Mouse (Mus musculus): ENCODE measurements around the gene Pnpla2. TPM values are rescaled to one million over a fixed set of nuclear protein-coding genes. Genes with fewer than 3 reads are reported as not detected.
A peak's percentile ranks its signal among the peaks of the same experiment; 100 is the strongest.

Pnpla2 gene
- polyA plus RNA-seq, 1 experiment from 2014 or later: 17.6 TPM

- peaks cover 6% of the 10 kb centered on the region; the same call in 1 of the 2 replicates for H3K27me3 ChIP-seq (ENCODE audit: control insufficient read depth, insufficient read depth, low read length)
- WGBS: 96% methylated on average over 1 of the region's 1 CpGs
- H3K36me3 ChIP-seq (ENCODE audit: control insufficient read depth, insufficient read depth, low read length): no peaks in the 10 kb centered on the region
- ATAC-seq (ENCODE audit: insufficient read depth, low FRiP score, low TSS enrichment) (no peak), DNase-seq (ENCODE audit: low spot score) (no peak)
- peaks cover 10% of the 10 kb centered on the region for H3K4me1 ChIP-seq (ENCODE audit: control insufficient read depth, insufficient read depth, low read length)
- H3K9me3 ChIP-seq (ENCODE audit: control insufficient read depth, low read length): no peaks in the 10 kb centered on the region
- no peak overlapping the region for H3K4me2 ChIP-seq (ENCODE audit: low read depth)
- no peak overlapping the region for H3K4me3 ChIP-seq (ENCODE audit: low read depth, low read length)
- H3K27ac ChIP-seq (ENCODE audit: low read depth, low read length): no peak overlapping the region
- H3K9ac ChIP-seq (ENCODE audit: low read length): no peak overlapping the region
Measured at GRCm38 (mm10) chr7:141486239-141486638, 31.2 kb downstream of the Pnpla2 start.

- Histone ChIP-seq H3K9ac (ENCODE audit: low read length) (0 out of 2 replicates have a peak overlapping the region, but pooled peaks have one; percentile 15), H3K9me3 (ENCODE audit: control insufficient read depth, low read length) (no peaks in the 10 kb centered on the region), H3K36me3 (ENCODE audit: control insufficient read depth, insufficient read depth, low read length) (no peaks in the 10 kb centered on the region), H3K27ac (ENCODE audit: low read depth, low read length) (no peak overlapping the region), H3K27me3 (ENCODE audit: control insufficient read depth, insufficient read depth, low read length) (peaks cover 6% of the 10 kb centered on the region; the same call in 1 of the 2 replicates), H3K4me2 (ENCODE audit: low read depth) (no peak overlapping the region), H3K4me3 (ENCODE audit: low read depth, low read length) (no peak overlapping the region), H3K4me1 (ENCODE audit: control insufficient read depth, insufficient read depth, low read length) (peaks cover 3% of the 10 kb centered on the region; the same call in 1 of the 2 replicates)
- WGBS: 72% methylated on average over 7 of the region's 7 CpGs
- ATAC-seq (ENCODE audit: insufficient read depth, low FRiP score, low TSS enrichment): no peak
- no peak for DNase-seq (ENCODE audit: low spot score)
Measured at GRCm38 (mm10) chr7:141487141-141487540, 32.1 kb downstream of the Pnpla2 start.

GRCm38 (mm10) chr7:141491151-141491550 is 36.2 kb downstream of the Pnpla2 start:
- H3K9ac ChIP-seq (ENCODE audit: low read length): no peak overlapping the region
- no peak overlapping the region for H3K27ac ChIP-seq (ENCODE audit: low read depth, low read length)

GRCm38 (mm10) chr7:141492738-141493137 is 37.7 kb downstream of the Pnpla2 start:
- 91% methylated on average over 5 of the region's 5 CpGs for WGBS
- Histone ChIP-seq H3K4me2 (ENCODE audit: low read depth) (no peak overlapping the region), H3K9ac (ENCODE audit: low read length) (no peak overlapping the region), H3K4me1 (ENCODE audit: control insufficient read depth, insufficient read depth, low read length) (no peaks in the 10 kb centered on the region), H3K36me3 (ENCODE audit: control insufficient read depth, insufficient read depth, low read length) (no peaks in the 10 kb centered on the region), H3K27ac (ENCODE audit: low read depth, low read length) (no peak overlapping the region), H3K4me3 (ENCODE audit: low read depth, low read length) (no peak overlapping the region), H3K9me3 (ENCODE audit: control insufficient read depth, low read length) (no peaks in the 10 kb centered on the region), H3K27me3 (ENCODE audit: control insufficient read depth, insufficient read depth, low read length) (no peaks in the 10 kb centered on the region)
- ATAC-seq (ENCODE audit: insufficient read depth, low FRiP score, low TSS enrichment) (no peak), DNase-seq (ENCODE audit: low spot score) (no peak)

More at GRCm38 (mm10) chr7:141491151-141491550, 36.2 kb downstream of the Pnpla2 start:
- H3K27me3 ChIP-seq (ENCODE audit: control insufficient read depth, insufficient read depth, low read length): no peaks in the 10 kb centered on the region
- H3K36me3 ChIP-seq (ENCODE audit: control insufficient read depth, insufficient read depth, low read length): no peaks in the 10 kb centered on the region
- no peaks in the 10 kb centered on the region for H3K4me1 ChIP-seq (ENCODE audit: control insufficient read depth, insufficient read depth, low read length)
- no peak for ATAC-seq (ENCODE audit: insufficient read depth, low FRiP score, low TSS enrichment)
- 89% methylated on average over 2 of the region's 2 CpGs for WGBS
- no peak overlapping the region for H3K4me2 ChIP-seq (ENCODE audit: low read depth)
- H3K4me3 ChIP-seq (ENCODE audit: low read depth, low read length): no peak overlapping the region
- DNase-seq (ENCODE audit: low spot score): no peak
- no peaks in the 10 kb centered on the region for H3K9me3 ChIP-seq (ENCODE audit: control insufficient read depth, low read length)

- 81% methylated on average over 1 of the region's 1 CpGs for WGBS
- Histone ChIP-seq H3K4me3 (ENCODE audit: low read depth, low read length) (no peak overlapping the region), H3K9ac (ENCODE audit: low read length) (no peak overlapping the region)
Measured at GRCm38 (mm10) chr7:141493729-141494128, 38.7 kb downstream of the Pnpla2 start.

GRCm38 (mm10) chr7:141495379-141495778 is 40.4 kb downstream of the Pnpla2 start:
- no peak for ATAC-seq (ENCODE audit: insufficient read depth, low FRiP score, low TSS enrichment)
- Histone ChIP-seq H3K9me3 (ENCODE audit: control insufficient read depth, low read length) (no peaks in the 10 kb centered on the region), H3K27me3 (ENCODE audit: control insufficient read depth, insufficient read depth, low read length) (no peaks in the 10 kb centered on the region), H3K36me3 (ENCODE audit: control insufficient read depth, insufficient read depth, low read length) (no peaks in the 10 kb centered on the region), H3K4me3 (ENCODE audit: low read depth, low read length) (no peak overlapping the region), H3K27ac (ENCODE audit: low read depth, low read length) (no peak overlapping the region), H3K4me2 (ENCODE audit: low read depth) (no peak overlapping the region), H3K4me1 (ENCODE audit: control insufficient read depth, insufficient read depth, low read length) (no peaks in the 10 kb centered on the region), H3K9ac (ENCODE audit: low read length) (no peak overlapping the region)
- WGBS: 82% methylated on average over 2 of the region's 2 CpGs
- no peak for DNase-seq (ENCODE audit: low spot score)

More at GRCm38 (mm10) chr7:141493729-141494128, 38.7 kb downstream of the Pnpla2 start:
- H3K36me3 ChIP-seq (ENCODE audit: control insufficient read depth, insufficient read depth, low read length): no peaks in the 10 kb centered on the region
- H3K4me1 ChIP-seq (ENCODE audit: control insufficient read depth, insufficient read depth, low read length): no peaks in the 10 kb centered on the region
- H3K4me2 ChIP-seq (ENCODE audit: low read depth): no peak overlapping the region
- H3K27ac ChIP-seq (ENCODE audit: low read depth, low read length): no peak overlapping the region
- ATAC-seq (ENCODE audit: insufficient read depth, low FRiP score, low TSS enrichment): no peak
- no peaks in the 10 kb centered on the region for H3K27me3 ChIP-seq (ENCODE audit: control insufficient read depth, insufficient read depth, low read length)
- no peak for DNase-seq (ENCODE audit: low spot score)
- no peaks in the 10 kb centered on the region for H3K9me3 ChIP-seq (ENCODE audit: control insufficient read depth, low read length)

DNA sequence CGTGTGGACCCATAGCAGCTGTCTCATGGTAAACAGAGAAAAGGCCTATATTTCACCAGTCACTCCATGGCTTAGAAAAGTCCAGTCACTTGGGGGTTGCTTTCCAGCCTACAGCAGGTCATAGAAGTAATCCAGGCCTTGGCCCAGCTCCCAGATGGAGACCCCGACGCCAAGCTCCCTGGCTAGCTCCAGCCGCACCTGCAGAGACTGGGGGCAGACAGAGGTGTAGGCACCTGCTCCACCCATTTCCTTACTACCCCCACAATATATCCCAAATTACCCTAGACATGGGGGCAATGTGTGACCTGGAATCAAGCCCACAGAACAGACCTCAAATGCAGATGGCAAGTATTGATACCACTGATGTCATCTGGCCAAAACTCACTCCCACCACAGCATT is 40.9 kb downstream of the Pnpla2 start:
- Histone ChIP-seq H3K9me3 (ENCODE audit: control insufficient read depth, low read length) (no peaks in the 10 kb centered on the region), H3K36me3 (ENCODE audit: control insufficient read depth, insufficient read depth, low read length) (no peaks in the 10 kb centered on the region), H3K4me3 (ENCODE audit: low read depth, low read length) (no peak overlapping the region), H3K27me3 (ENCODE audit: control insufficient read depth, insufficient read depth, low read length) (no peaks in the 10 kb centered on the region), H3K4me2 (ENCODE audit: low read depth) (no peak overlapping the region), H3K4me1 (ENCODE audit: control insufficient read depth, insufficient read depth, low read length) (no peaks in the 10 kb centered on the region), H3K27ac (ENCODE audit: low read depth, low read length) (no peak overlapping the region), H3K9ac (ENCODE audit: low read length) (no peak overlapping the region)
- no peak for DNase-seq (ENCODE audit: low spot score)
- WGBS: 92% methylated on average over 4 of the region's 4 CpGs
- ATAC-seq (ENCODE audit: insufficient read depth, low FRiP score, low TSS enrichment): no peak

DNA sequence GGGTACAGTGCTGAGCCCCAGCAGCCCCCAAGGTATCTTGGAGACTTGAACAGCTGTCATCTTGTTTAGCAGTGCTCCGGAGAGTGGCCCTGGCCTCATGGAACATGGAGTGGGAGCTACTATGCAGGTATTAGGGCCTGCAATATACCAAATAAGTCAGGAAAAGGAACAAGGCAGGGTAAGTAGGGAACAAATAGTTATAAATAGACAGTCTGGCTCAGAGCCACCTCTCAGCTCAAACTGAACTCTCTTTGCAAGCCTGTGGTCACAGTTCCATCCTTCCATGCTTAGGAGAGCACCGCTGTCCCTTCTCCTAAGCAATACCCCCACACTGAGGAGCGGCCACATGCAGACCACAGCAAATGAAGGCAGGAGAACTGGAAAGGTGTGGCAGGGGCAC is 42.6 kb downstream of the Pnpla2 start:
- H3K9ac ChIP-seq (ENCODE audit: low read length): no peak overlapping the region
- DNase-seq (ENCODE audit: low spot score): no peak

GRCm38 (mm10) chr7:141501820-141502555 is 47.0 kb downstream of the Pnpla2 start:
- 87% methylated on average over 7 of the region's 7 CpGs for WGBS
- no peaks in the 10 kb centered on the region; the same call in 1 of the 2 replicates for H3K36me3 ChIP-seq (ENCODE audit: control insufficient read depth, insufficient read depth, low read length)
- DNase-seq (ENCODE audit: low spot score) (no peak), ATAC-seq (ENCODE audit: insufficient read depth, low FRiP score, low TSS enrichment) (no peak)
- H3K4me2 ChIP-seq (ENCODE audit: low read depth): no peak overlapping the region
- H3K9ac ChIP-seq (ENCODE audit: low read length): no peak overlapping the region
- no peaks in the 10 kb centered on the region for H3K9me3 ChIP-seq (ENCODE audit: control insufficient read depth, low read length)
- no peaks in the 10 kb centered on the region for H3K4me1 ChIP-seq (ENCODE audit: control insufficient read depth, insufficient read depth, low read length)
- no peaks in the 10 kb centered on the region for H3K27me3 ChIP-seq (ENCODE audit: control insufficient read depth, insufficient read depth, low read length)
- H3K27ac ChIP-seq (ENCODE audit: low read depth, low read length): no peak overlapping the region
- H3K4me3 ChIP-seq (ENCODE audit: low read depth, low read length): no peak overlapping the region

More for the DNA sequence above, 42.6 kb downstream of the Pnpla2 start:
- Histone ChIP-seq H3K4me3 (ENCODE audit: low read depth, low read length) (no peak overlapping the region), H3K4me2 (ENCODE audit: low read depth) (no peak overlapping the region), H3K4me1 (ENCODE audit: control insufficient read depth, insufficient read depth, low read length) (no peaks in the 10 kb centered on the region), H3K9me3 (ENCODE audit: control insufficient read depth, low read length) (no peaks in the 10 kb centered on the region), H3K27ac (ENCODE audit: low read depth, low read length) (no peak overlapping the region), H3K27me3 (ENCODE audit: control insufficient read depth, insufficient read depth, low read length) (no peaks in the 10 kb centered on the region), H3K36me3 (ENCODE audit: control insufficient read depth, insufficient read depth, low read length) (no peaks in the 10 kb centered on the region; the same call in 1 of the 2 replicates)
- WGBS: 98% methylated on average over 3 of the region's 3 CpGs
- ATAC-seq (ENCODE audit: insufficient read depth, low FRiP score, low TSS enrichment): no peak
